Mouse (Mus musculus) bone marrow macrophage, adult 2 months (primary cell): ENCODE results near the gene Olfr1196.

Experiments used
- CTCF ChIP-seq: IDR thresholded peaks from 2 replicates; pipeline ENCODE4 v1.5.1; 2012; ENCODE audit warnings: low read depth, mild to moderate bottlenecking, low read length, moderate library complexity
- POLR2A ChIP-seq: IDR thresholded peaks from 2 replicates; pipeline ENCODE4 v1.6.1; 2012; ENCODE audit warnings: mild to moderate bottlenecking, low read depth, low read length, borderline replicate concordance

DNA sequence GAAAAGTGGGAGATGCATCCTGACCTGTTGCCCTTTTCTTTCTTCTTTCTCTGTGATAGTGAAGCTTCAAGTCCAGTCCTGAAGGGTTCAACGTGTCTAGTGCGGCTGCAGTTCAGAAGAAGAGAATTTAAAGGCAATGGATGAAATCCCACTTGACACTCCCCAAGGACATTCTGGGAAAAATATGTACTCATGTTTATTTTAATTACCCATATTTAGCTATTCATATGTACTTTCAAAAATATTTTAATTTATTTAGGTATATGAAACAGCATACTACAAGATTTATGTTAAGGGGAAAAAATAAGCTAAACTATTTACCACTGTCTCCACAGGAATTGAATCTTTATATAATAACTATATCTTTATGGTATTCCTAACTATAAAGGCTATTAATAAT is 46.9 kb upstream of the Olfr1196 start, which contains the start of gene Olfr1198:
- TF ChIP-seq CTCF, result no peak
- no peak for TF ChIP-seq POLR2A
